Mouse (Mus musculus): ENCODE measurements around the gene Bcat1.

Gene Bcat1

GRCm38 (mm10) chr6:145076286-145076685 is 302 bp upstream of the Bcat1 start:
- ChIA-PET POLR2A (interaction anchor here (0.6 to 62.8 kb wide), 50 partner anchors 7 to 1566 kb away, joined by 3 to 3414 read pairs (median 10); partner anchors contain the start of genes Casc1 (in 3 of the 4), Etfrf1 (in 3 of the 4), Bcat1 (in 1 of the 4) and Med21 (in 1 of the 4)), CTCF (interaction anchor here in 1 of 4 experiments (1.0 kb wide), 1 partner anchor 19 kb away, joined by 3 read pairs; no protein-coding TSS in a partner anchor)

- POLR2A ChIA-PET = interaction anchor here (0.6 to 62.8 kb wide), 63 partner anchors 8 to 1567 kb away, joined by 3 to 3414 read pairs (median 5); partner anchors contain the start of genes Casc1 (in 3 of the 4), Etfrf1 (in 3 of the 4), Bcat1 (in 1 of the 4) and Lrmp (in 1 of the 4)
Measured at GRCm38 (mm10) chr6:145075088-145075547, 866 bp downstream of the Bcat1 start.

GRCm38 (mm10) chr6:145074461-145074860 is 1.5 kb downstream of the Bcat1 start:
- ChIA-PET CTCF (interaction anchor here in 1 of 4 experiments (1.1 kb wide), 1 partner anchor 90 kb away, joined by 3 read pairs; no protein-coding TSS in a partner anchor), POLR2A (interaction anchor here (0.7 to 62.8 kb wide), 45 partner anchors 8 to 1568 kb away, joined by 3 to 3414 read pairs (median 9); partner anchors contain the start of genes Casc1 (in 3 of the 4), Etfrf1 (in 3 of the 4), Bcat1 (in 1 of the 4) and Med21 (in 1 of the 4))

More at GRCm38 (mm10) chr6:145075088-145075547, 866 bp downstream of the Bcat1 start:
- CTCF ChIA-PET = interaction anchor here in 1 of 4 experiments (0.9 to 1.3 kb wide), 3 partner anchors 13 to 112 kb away, joined by 3 to 4 read pairs (median 3); no protein-coding TSS in a partner anchor

- CTCF ChIA-PET = interaction anchor here in 1 of 4 experiments (0.7 to 1.2 kb wide), 2 partner anchors 173 to 280 kb away, joined by 3 to 5 read pairs; no protein-coding TSS in a partner anchor
- POLR2A ChIA-PET = interaction anchor here (0.6 to 62.8 kb wide), 37 partner anchors 6 to 1918 kb away, joined by 3 to 3414 read pairs (median 4); partner anchors contain the start of genes Bcat1 (in 1 of the 4), Casc1 (in 1 of the 4) and Etfrf1 (in 1 of the 4)
Measured at GRCm38 (mm10) chr6:145069921-145070320, 6.1 kb downstream of the Bcat1 start.

- ChIA-PET POLR2A (interaction anchor here (0.5 to 62.8 kb wide), 17 partner anchors 8 to 179 kb away, joined by 3 to 3414 read pairs (median 4); partner anchors contain the start of gene Bcat1 (in 1 of the 4)), CTCF (interaction anchor here in 1 of 4 experiments (0.7 to 1.2 kb wide), 2 partner anchors 174 to 279 kb away, joined by 3 to 5 read pairs; no protein-coding TSS in a partner anchor)
Measured at GRCm38 (mm10) chr6:145069397-145069796, 6.6 kb downstream of the Bcat1 start.

- POLR2A ChIA-PET = interaction anchor here (0.9 to 62.8 kb wide), 12 partner anchors 5 to 120 kb away, joined by 3 to 3414 read pairs (median 52); partner anchors contain the start of gene Bcat1 (in 4 of the 4)
- CTCF ChIA-PET = no interaction called here
Measured at GRCm38 (mm10) chr6:145067679-145068078, 8.3 kb downstream of the Bcat1 start.

GRCm38 (mm10) chr6:145066416-145066815 is 9.6 kb downstream of the Bcat1 start:
- ChIA-PET POLR2A (interaction anchor here (0.5 to 62.8 kb wide), 30 partner anchors 7 to 274 kb away, joined by 3 to 3414 read pairs (median 6); partner anchors contain the start of genes Bcat1 (in 4 of the 4), Casc1 (in 4 of the 4), Etfrf1 (in 4 of the 4) and Lrmp (in 2 of the 4)), CTCF (no interaction called here)

GRCm38 (mm10) chr6:145065301-145065845 is 10.6 kb downstream of the Bcat1 start:
- CTCF ChIA-PET = interaction anchor here in 2 of 4 experiments (0.5 to 1.1 kb wide), 2 partner anchors 46 to 1955 kb away, joined by 3 read pairs; no protein-coding TSS in a partner anchor
- POLR2A ChIA-PET = interaction anchor here (0.7 to 62.8 kb wide), 49 partner anchors 6 to 275 kb away, joined by 3 to 3414 read pairs (median 5); partner anchors contain the start of genes Bcat1 (in 4 of the 4), Casc1 (in 3 of the 4), Etfrf1 (in 3 of the 4) and Lrmp (in 2 of the 4)

- POLR2A ChIA-PET = interaction anchor here in 3 of 4 experiments (0.6 to 62.8 kb wide), 39 partner anchors 5 to 1851 kb away, joined by 3 to 3414 read pairs (median 5); partner anchors contain the start of genes Bcat1 (in 3 of the 3) and Lrmp (in 1 of the 3)
- CTCF ChIA-PET = interaction anchor here in 1 of 4 experiments (1.1 kb wide), 1 partner anchor 44 kb away, joined by 3 read pairs; no protein-coding TSS in a partner anchor
Measured at GRCm38 (mm10) chr6:145064104-145064503, 11.9 kb downstream of the Bcat1 start.

GRCm38 (mm10) chr6:145063212-145063868 is 12.6 kb downstream of the Bcat1 start:
- POLR2A ChIA-PET = interaction anchor here (0.6 to 62.8 kb wide), 39 partner anchors 4 to 1893 kb away, joined by 3 to 3414 read pairs (median 5); partner anchors contain the start of gene Bcat1 (in 3 of the 4)
- CTCF ChIA-PET = interaction anchor here in 2 of 4 experiments (0.5 to 0.6 kb wide), 2 partner anchors 41 to 86 kb away, joined by 3 read pairs; no protein-coding TSS in a partner anchor

GRCm38 (mm10) chr6:145062763-145063162 is 13.2 kb downstream of the Bcat1 start:
- ChIA-PET POLR2A (interaction anchor here (0.6 to 62.8 kb wide), 39 partner anchors 4 to 1893 kb away, joined by 3 to 3414 read pairs (median 5); partner anchors contain the start of gene Bcat1 (in 3 of the 4)), CTCF (interaction anchor here in 2 of 4 experiments (0.5 to 0.6 kb wide), 2 partner anchors 40 to 87 kb away, joined by 3 read pairs; no protein-coding TSS in a partner anchor)

- POLR2A ChIA-PET = interaction anchor here (0.6 to 62.8 kb wide), 46 partner anchors 2 to 285 kb away, joined by 3 to 3414 read pairs (median 6); partner anchors contain the start of genes Bcat1 (in 3 of the 4), Casc1 (in 1 of the 4) and Etfrf1 (in 1 of the 4)
- CTCF ChIA-PET = interaction anchor here in 1 of 4 experiments (1.0 kb wide), 1 partner anchor 38 kb away, joined by 3 read pairs; no protein-coding TSS in a partner anchor
Measured at GRCm38 (mm10) chr6:145061361-145061760, 14.6 kb downstream of the Bcat1 start.

- POLR2A ChIA-PET = interaction anchor here in 3 of 4 experiments (0.6 to 62.8 kb wide), 23 partner anchors 3 to 281 kb away, joined by 3 to 3414 read pairs (median 7); partner anchors contain the start of gene Bcat1 (in 2 of the 3)
- CTCF ChIA-PET = no interaction called here
Measured at GRCm38 (mm10) chr6:145056102-145056501, 19.9 kb downstream of the Bcat1 start.

- CTCF ChIA-PET = no interaction called here
Measured at GRCm38 (mm10) chr6:145055277-145055858, 20.6 kb downstream of the Bcat1 start.

GRCm38 (mm10) chr6:145052669-145053068 is 23.3 kb downstream of the Bcat1 start:
- CTCF ChIA-PET = no interaction called here
- POLR2A ChIA-PET = interaction anchor here in 3 of 4 experiments (0.7 to 62.8 kb wide), 17 partner anchors 6 to 761 kb away, joined by 3 to 3414 read pairs (median 6); partner anchors contain the start of gene Bcat1 (in 1 of the 3)

More at GRCm38 (mm10) chr6:145055277-145055858, 20.6 kb downstream of the Bcat1 start:
- POLR2A ChIA-PET = interaction anchor here (0.6 to 62.8 kb wide), 22 partner anchors 4 to 282 kb away, joined by 3 to 3414 read pairs (median 6); partner anchors contain the start of gene Bcat1 (in 2 of the 4)

GRCm38 (mm10) chr6:145050899-145051298 is 25.1 kb downstream of the Bcat1 start:
- ChIA-PET POLR2A (interaction anchor here in 3 of 4 experiments (0.6 to 62.8 kb wide), 12 partner anchors 9 to 71 kb away, joined by 3 to 3414 read pairs (median 4); partner anchors contain the start of gene Bcat1 (in 1 of the 3)), CTCF (no interaction called here)

Data from embryonic stem cell, embryonic (primary cell).